Mouse (Mus musculus): ENCODE data around the gene Ubac2. TPM values are rescaled to one million over a fixed set of nuclear protein-coding genes. Genes with fewer than 3 reads are reported as not detected.

The Ubac2 gene
- total RNA-seq, 2 experiments from 2014 or later: 34.0 to 36.9 TPM

GRCm38 (mm10) chr14:121929243-121929951 lies 51.0 kb downstream of the Ubac2 start:
- intact Hi-C loops (cut with DNase I): loop anchor here (5.0 kb wide), 1 partner anchor 198 kb away; no protein-coding TSS in a partner anchor
- no peak overlapping the region for H3K4me3 ChIP-seq
- H3K27ac ChIP-seq: no peak overlapping the region
- DNase-seq (ENCODE audit: extremely low spot score in 1 of 2, low spot score in 2 of 2): no peak
- TF ChIP-seq CTCF (IDR thresholded peaks at IDR 0.05): no peak

- no peak for DNase-seq (ENCODE audit: extremely low spot score in 1 of 2, low spot score in 2 of 2)
- no peak overlapping the region for H3K27ac ChIP-seq
- TF ChIP-seq CTCF (IDR thresholded peaks at IDR 0.05): no peak
- no peak overlapping the region for H3K4me3 ChIP-seq
- intact Hi-C loops (cut with DNase I): no loop called here
Measured at GRCm38 (mm10) chr14:121930731-121931383, 52.4 kb downstream of the Ubac2 start.

DNA sequence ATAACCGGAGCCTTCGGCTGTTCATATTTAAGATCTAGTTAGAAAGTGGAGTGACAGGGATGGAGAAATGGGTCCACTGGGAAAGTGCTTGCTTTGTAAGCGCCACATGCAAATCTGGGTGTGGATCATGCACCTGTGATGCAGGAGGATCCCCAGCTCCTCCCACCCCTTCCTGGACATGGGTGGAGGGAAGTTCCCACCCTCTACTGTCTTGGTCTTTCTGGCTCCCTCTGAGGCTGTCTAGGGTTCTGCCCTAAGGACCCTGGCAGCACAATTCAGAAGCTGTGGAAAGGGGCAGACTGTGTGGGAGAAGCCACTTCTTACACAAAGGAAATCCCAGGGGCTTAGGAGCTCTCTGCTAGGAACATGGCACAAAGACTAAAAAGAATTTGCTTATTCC lies 53.2 kb downstream of the Ubac2 start:
- Histone ChIP-seq H3K4me3 (no peak overlapping the region), H3K27ac (no peak overlapping the region)
- TF ChIP-seq CTCF (IDR thresholded peaks at IDR 0.05): no peak
- no peak for DNase-seq (ENCODE audit: extremely low spot score in 1 of 2, low spot score in 2 of 2)
- intact Hi-C loops (cut with DNase I): no loop called here

DNA sequence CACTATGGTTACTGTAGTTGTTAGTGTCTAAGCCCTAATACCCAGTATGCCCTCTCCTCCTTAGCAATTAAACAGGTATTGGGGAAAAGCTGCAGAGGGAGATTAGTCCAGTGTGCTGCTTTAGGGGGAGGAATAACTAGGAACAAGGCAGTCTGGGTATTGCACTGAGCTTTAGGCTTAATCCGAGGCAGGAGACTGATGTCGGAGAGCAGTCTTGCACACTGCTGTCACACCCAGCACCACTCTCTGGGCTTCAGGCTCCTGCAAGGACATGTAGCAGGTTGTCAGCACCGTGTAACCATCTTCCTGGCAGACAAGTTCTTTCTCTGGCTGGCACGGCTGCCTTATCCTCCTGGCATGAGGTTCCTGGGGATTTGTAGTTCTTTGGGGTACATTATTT lies 53.8 kb downstream of the Ubac2 start:
- Histone ChIP-seq H3K4me3 (no peak overlapping the region), H3K27ac (no peak overlapping the region)
- intact Hi-C loops (cut with DNase I): no loop called here
- TF ChIP-seq CTCF (IDR thresholded peaks at IDR 0.05): no peak
- DNase-seq (ENCODE audit: extremely low spot score in 1 of 2, low spot score in 2 of 2): no peak

DNA sequence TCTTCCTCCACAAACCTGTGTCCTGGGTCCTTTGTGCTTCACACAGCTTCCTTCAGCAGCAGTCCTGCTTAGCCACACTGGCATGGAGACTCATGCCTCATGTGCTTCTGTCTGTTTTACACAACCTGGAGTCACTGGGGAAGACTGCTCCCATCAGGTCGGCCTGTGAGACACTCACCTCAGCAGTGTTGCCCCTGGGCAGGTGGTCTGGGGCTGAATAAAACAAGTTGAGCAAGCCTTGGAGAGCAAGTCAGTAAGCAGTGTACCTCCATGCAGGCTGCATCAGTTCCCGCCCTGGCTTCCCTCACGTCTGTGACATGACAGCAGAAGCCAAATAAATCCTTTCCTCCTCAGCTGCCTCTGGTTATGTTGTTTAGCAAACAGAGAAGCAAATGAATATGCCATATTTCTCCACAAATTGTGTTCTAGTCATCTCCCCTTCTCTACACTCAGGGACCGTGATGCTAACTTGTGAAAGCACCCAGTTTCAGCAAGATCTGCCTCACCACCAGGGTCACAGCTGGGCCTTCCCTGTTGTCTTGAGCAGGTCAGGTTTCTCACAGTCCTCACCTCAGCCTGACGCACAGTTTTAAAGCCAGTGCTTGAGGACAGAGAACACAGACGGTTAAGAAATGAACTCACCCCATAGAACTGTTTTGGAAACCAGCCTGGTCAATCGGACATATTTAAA lies 55.6 kb downstream of the Ubac2 start:
- TF ChIP-seq CTCF (IDR thresholded peaks at IDR 0.05): no peak
- no peak overlapping the region for H3K4me3 ChIP-seq
- intact Hi-C loops (cut with DNase I): no loop called here
- H3K27ac ChIP-seq: no peak overlapping the region
- DNase-seq (ENCODE audit: extremely low spot score in 1 of 2, low spot score in 2 of 2): no peak

DNA sequence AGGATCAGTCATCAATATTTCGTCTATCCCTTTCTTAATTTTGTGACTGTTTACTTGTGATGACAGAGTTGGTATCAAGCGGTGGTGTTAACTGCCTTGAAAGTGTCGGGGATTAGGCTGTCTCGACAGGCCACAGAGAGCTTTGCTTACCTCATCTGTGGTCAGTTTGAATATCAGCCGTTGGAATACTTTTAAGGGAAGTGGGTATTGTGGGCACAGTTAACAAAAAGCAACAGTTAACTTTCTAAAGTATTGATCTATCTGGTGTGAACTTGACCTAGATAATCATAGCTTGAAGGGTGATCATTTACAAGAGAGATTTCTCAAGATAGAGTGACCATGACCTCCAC lies 56.2 kb downstream of the Ubac2 start:
- Histone ChIP-seq H3K27ac (no peak overlapping the region), H3K4me3 (no peak overlapping the region)
- intact Hi-C loops (cut with DNase I): no loop called here
- TF ChIP-seq CTCF (IDR thresholded peaks at IDR 0.05): no peak
- DNase-seq (ENCODE audit: extremely low spot score in 1 of 2, low spot score in 2 of 2): no peak

GRCm38 (mm10) chr14:121936356-121936755 lies 57.9 kb downstream of the Ubac2 start:
- intact Hi-C loops (cut with DNase I): no loop called here
- no peak for TF ChIP-seq CTCF (IDR thresholded peaks at IDR 0.05)
- H3K4me3 ChIP-seq: no peak overlapping the region
- no peak for DNase-seq (ENCODE audit: extremely low spot score in 1 of 2, low spot score in 2 of 2)
- H3K27ac ChIP-seq: no peak overlapping the region

- no peak for DNase-seq (ENCODE audit: extremely low spot score in 1 of 2, low spot score in 2 of 2)
- Histone ChIP-seq H3K27ac (no peak overlapping the region), H3K4me3 (no peak overlapping the region)
- intact Hi-C loops (cut with DNase I): no loop called here
- TF ChIP-seq CTCF (IDR thresholded peaks at IDR 0.05): no peak
Measured at GRCm38 (mm10) chr14:121936856-121937255, 58.4 kb downstream of the Ubac2 start.

DNA sequence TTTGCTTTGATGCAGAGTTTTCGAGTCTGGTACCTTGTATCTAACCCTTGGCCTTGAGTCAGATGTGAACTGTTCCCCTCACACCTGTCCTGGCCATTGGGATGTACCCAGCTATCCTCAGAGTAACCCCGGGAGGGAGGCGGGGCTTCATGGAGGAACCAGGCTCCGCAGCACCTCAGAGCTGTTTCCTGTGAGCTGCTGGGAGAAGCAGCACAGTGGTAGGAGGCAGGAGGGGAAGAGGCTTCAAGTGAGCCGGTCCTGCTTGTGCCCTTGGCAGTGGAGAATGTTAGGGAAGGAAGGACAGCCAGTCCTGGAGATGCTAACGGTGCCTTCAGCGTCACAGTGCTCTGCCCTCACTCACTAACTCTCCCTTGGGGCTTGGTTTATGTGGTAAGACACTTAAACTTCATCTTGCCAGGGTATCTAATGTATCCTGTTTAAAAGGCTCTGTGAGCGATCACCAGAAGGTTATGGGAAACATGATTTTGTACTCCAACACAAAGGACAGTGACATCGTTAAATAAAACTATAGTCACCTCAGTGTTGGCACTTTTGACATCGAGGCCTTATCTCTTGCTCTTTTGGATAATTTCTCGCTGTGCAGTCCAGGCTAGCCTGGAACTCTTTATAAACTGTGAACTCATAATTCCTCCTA lies 59.3 kb downstream of the Ubac2 start:
- Histone ChIP-seq H3K27ac (no peak overlapping the region; the same call in 1 of the 2 replicates), H3K4me3 (no peak overlapping the region)
- no peak for DNase-seq (ENCODE audit: extremely low spot score in 1 of 2, low spot score in 2 of 2)
- intact Hi-C loops (cut with DNase I): no loop called here
- TF ChIP-seq CTCF (IDR thresholded peaks at IDR 0.05): no peak

DNA sequence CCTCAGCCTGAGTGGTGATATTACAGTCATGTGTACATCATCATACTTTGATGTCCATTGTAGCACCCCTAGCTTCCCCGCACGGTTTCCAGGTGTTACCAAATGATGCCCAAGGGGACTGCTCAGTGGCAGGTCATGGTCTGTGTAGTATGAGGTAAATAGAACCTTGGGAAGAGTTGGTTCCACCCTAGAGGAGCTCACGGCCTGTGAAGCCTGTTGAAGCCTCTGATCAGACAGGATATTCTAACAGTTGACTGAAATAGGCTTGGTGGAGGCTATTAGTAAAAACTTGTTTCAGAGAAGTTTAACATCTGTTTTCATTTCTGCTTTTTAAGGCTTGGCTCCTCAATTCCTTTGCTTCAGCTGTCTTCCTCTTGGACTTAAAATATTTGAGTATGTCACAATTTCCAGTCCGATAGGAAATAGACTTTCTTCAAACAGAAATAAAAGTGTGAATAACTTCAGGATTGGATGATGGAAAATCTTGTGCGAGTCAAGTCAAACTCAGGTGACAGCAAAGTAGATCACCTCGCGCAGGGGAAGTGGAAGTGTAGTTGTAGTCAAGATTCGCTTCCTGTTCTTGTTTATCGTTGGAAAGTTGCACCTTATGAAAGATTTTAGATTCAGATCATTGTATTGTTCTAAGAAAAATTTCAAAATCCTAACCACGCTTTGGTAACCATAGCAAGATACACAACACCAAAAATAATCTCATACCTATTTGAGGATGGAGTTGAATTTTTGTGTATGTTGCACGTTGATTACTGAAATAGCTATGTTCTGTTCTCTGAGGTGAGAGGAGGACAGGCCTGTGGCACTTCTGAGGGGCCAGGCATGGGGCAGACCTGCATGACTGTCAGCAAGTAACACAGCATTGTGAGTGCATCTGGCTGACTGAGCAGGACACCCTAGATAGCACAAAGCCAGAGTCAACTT lies 60.1 kb downstream of the Ubac2 start:
- intact Hi-C loops (cut with DNase I): no loop called here
- no peak overlapping the region for H3K27ac ChIP-seq
- TF ChIP-seq CTCF (IDR thresholded peaks at IDR 0.05): no peak
- no peak overlapping the region for H3K4me3 ChIP-seq
- no peak for DNase-seq (ENCODE audit: extremely low spot score in 1 of 2, low spot score in 2 of 2)

- Histone ChIP-seq H3K4me3 (no peak overlapping the region), H3K27ac (no peak overlapping the region)
- TF ChIP-seq CTCF (IDR thresholded peaks at IDR 0.05): no peak
- intact Hi-C loops (cut with DNase I): no loop called here
- DNase-seq (ENCODE audit: extremely low spot score in 1 of 2, low spot score in 2 of 2): no peak
Measured at GRCm38 (mm10) chr14:121939582-121939981, 61.2 kb downstream of the Ubac2 start.
